Mouse (Mus musculus) thymus, postnatal 4 days (tissue): ENCODE measurements around the gene Ntrk2.

ENCODE experiments used
- DNase-seq: peaks from one replicate; pipeline ENCODE4 v3.0.0; 2021

The Ntrk2 gene

DNA sequence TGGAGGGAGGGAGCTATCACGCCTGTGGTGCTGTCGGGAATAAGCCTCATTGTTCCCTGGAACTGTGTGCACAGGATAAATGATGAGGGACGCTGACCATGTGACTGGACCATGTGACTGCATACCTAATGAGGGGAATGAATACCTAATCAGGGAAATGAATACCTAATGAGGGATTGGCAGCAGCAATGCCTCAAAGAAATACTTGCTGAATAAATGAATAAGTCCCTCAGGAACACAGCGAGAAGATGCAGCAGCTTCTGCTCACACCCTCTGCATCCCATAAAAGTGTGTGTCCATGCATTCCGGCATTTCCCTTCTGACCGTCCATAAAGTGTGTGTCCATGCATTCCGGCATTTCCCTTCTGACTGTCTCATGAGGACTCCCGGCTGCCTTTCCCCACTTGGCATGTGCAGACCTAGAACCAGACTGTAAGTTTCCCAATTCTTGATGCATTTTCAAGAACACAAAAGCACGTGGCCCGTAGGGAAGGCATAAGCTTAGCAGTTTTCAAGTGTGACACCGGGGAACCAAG is 338.0 kb downstream of the Ntrk2 start:
- DNase-seq, result no peak

DNA sequence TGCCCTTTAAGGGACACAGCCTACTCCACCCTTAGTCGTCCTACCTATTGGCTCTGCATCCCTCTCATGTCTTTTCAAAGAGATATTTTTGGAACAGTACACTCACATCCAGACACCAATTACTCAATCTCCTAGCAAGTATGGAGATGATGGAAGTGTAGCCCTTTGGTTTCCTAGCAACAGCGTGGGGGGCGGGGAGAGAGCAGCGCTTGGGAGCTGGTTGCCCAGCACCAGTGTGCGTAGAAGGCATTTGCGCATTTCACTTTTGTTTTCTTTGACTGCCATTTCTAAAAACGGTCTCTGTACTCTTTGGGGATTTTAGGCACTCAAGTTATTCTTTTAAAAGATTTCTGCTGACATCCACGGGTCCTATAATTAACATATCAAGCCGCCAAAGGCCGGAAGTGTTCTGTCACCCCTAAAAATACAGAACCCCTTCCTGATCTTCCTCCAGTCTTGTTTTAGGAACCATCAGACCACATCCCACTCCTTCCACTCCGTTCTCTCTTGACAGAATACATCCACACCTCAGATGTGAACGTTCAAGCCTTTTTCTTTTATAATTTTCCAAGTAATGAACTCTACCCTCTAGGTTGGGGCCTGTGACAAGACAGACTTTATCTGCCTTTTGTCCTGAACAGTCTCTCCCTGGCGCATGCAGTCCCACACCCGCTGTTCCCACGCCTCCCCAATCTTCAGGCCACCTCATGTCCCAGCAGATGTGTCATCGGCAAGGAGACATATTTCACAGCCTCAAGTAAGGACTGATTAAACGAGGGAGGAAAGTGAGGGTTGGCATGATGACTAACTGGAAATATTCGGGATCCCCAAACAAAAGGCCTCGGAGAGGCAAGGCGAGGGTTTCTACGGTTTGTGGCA is 339.5 kb downstream of the Ntrk2 start:
- no peak for DNase-seq

DNA sequence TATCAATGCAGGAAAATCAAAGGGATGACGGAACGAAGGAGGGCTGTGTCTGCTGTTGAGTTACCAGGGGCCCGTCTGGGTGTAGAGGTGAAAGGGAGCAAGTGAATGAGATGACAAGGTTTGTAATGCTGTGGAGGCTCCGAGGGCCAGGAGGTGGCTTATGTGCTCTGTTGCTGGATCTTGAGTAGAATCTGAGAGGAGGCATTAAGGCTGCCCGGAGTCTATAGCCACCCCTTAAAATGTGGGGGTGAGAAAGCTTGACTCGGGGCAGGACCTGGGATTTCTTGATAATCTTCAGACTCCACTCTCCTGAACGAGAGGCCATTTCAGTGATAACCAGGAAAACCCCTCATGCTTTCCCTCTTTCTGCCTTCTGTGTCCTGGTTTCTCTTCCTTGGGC is 340.2 kb downstream of the Ntrk2 start:
- no peak for DNase-seq

DNA sequence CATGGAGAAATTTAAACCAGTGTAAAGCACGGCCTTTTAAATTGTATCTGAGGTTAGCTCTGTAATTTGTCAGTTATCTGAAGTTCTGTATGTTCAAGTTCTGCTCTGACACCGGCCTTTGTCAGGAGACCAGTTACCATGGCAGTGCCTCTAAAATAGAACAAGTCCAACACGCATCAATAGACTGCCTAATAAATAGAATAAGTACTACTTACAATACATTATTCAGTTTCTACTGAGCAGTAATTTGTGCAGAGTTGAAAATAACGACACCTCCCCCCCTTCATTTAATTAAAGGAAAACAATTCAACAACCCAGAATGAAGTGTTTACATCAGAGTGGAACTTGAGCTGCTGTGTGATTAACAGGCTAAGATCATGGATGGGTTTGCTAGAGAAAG is 341.6 kb downstream of the Ntrk2 start:
- no peak for DNase-seq

DNA sequence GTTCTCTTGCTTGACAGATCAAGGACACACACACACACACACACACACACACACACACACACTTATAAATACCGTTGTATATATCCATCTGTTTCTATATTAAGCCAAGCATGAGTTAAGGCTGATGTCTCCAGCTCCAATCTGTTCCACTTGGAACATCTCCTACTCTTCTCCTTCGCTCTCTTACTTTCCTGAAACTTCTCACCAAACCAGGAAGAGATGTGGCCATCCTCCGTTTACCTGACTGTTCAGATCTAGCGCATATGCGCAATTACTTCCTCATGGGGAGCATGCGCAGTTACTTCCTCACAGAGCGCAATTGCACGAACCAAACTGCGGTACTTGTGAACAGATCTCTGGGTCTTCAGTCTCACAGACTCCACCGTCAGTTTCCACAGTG is 342.4 kb downstream of the Ntrk2 start:
- no peak for DNase-seq

DNA sequence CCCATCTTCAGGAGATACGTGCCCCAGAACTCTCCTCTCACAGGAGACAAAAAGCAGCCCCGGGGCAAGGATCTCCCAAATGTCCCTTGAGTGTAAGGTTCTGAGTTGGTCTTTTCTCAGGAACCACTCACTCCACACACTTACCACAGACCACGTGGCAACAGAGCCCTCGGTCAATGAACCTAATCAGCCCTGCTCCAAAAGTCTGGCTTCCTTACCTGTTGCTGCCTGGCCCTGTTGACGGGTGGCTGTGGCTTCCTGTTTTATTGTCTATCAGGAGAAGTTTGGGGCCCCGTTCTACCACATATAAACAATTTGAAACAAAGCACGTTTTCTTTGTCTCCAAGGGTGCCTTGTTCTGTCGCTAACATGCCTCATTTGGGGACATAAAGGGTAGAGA is 357.6 kb downstream of the Ntrk2 start:
- DNase-seq, result no peak

DNA sequence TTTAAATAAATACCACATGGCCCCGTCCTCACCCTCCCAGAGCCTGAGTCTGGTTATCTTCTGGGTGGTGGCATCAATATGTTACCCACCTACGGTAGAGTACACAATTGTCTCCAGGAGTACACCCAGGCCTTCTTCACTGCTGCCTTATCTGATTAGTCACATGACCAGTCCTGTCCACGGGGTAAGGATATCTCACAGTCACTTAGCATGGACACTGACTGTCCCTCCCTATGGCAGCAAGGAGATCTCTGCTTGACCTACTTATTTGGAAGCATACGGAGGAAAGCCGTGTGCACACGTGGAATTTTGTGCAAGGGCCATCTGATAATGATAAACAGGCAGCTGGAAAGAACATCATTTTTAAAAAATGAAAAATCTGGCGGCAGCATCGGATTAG is 367.5 kb downstream of the Ntrk2 start:
- no peak for DNase-seq

DNA sequence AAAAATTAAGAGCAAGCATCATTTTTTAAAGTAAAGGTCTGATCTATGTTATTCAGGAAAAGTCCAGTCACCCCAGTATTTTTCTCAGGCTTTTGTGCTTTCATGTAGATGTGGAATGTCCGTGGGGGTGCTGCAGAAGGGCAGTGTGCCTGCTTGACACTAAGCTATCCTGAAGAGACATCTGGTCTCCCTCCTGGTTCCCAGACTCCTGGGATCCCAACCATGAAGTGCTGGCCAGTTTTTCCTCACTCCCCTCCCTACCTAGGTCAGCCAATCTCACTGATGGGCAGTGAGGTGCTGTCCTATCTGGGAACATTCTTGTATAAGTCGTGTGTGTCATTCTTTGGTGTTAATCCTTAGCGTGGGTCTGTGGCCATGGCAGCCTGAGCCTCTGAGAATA is 369.7 kb downstream of the Ntrk2 start:
- no peak for DNase-seq

DNA sequence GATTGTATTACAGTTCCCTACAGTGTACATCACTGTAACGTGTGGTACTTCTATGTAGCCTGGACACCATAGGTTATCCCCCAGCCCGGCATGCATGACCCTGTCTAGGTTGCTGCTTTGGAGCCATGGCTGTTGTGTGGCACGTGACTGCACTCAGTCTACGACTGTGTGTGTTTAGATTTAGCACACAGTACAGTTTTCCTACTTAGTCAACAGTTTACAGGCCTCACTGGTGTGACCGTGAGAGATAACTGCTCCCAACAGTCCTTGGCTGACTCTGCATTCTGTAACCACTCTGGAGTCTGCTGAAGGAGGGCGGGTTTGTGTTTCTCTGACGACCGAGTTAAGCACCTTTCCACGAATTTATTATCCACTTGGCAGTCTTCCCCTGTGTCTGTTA is 370.1 kb downstream of the Ntrk2 start:
- DNase-seq, result no peak

DNA sequence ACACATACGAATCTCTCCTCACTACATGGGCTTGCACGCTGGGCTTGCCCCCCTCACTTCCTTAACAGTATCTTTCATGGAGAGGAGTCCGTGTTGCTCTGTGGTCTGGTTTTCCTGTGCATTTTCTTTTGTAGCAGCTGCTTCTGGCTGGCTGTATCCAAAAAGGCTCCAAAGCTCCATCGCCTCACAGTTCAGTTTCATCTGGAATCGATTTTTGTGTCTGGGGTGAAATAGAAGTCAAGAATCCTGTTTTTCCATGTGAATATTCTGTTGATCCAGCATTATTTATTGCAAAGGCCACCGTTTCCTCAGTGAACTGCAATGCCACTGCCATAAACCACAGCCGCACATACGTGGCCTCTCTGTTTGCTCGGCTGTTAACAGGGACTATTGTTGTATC is 370.6 kb downstream of the Ntrk2 start:
- DNase-seq, result no peak

DNA sequence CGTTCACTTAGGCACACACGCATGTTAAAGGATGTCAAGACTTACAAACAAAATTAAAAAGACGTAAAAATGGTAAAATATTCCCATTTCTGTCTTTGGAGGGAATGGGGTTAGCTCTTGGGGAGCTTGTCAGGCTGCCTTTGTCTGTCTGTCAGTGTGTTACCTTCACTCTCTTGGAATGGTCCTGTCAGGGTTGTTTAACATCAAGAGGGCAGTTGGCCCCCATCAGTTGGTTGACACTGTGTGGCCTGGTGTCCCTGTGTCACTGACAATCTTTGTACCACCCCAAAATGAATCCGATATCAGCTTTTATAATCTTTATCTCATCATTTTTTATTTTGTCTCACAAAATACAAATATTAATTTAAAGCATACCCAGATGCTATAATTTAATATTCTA is 373.6 kb downstream of the Ntrk2 start:
- no peak for DNase-seq

DNA sequence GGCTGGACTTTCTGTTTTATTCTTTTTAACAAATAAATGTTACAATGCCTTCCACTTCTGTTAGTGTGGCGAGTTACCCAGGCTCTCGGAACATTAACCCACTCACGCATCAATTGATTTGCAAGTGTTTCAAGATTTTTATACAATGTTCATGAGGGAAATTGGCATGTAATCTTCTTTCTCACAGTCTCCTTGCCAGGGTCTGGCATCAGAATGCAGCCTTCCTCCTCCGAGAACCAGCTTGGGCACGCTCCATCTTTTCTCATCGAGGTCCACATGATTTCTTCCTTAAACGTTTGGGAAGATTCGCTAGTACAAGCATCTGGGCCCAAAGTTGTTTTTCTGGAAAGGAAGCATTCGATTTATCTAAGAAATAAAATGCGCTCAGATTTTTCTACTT is 374.4 kb downstream of the Ntrk2 start:
- DNase-seq, result no peak

DNA sequence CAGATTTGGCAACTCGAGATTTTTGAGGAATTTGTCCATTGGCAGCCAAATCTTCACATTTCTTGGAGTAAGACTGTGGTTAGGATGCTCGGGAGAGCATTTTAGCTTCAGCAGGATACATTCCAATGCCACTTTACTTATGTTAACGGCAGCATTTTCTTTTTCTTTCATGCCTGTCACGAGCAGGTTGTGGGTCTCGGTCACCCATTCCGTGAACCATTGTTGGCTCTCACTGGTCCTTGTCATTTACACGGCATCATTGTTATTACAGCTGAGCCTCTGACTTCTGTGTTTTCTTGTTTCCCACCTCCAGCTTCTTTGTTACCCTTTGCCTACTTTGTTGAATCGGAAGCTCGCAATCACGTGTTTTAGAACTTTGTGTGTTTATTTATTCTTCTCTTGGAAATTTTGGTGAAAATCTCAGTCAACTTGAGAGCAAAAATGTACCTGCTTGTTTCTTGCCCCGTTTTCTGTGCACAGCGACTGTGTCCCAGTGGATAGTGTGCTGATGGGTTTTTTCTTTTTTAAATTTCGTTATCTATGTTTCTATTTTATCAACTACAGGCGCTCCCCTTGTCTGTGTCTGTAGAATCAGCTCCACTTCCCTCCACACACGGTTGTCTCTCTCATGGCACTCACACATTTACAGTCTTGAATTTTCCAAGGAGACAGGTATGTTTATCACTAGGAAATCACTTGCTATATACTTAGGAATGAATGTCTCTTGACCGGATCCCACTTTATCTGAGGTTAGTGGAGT is 375.0 kb downstream of the Ntrk2 start:
- no peak for DNase-seq

DNA sequence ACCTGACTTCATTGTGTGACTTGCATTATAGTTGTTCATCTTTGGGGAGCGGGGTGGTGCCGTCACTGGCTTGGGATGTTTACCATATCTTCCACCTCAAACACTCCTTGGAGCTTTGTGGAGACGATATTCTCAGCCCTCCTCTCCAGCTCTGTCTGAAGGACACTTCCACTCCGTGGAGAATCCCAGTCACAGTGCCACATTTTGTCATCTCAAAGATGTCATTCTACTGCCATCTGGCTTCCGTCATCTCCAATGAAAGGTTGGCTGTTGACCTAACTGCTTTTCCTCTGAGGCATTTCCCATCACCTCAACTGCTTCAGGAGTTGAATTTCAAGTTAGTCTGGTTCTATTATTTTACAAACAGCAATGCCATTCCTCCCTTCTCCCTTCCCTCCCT is 376.3 kb downstream of the Ntrk2 start:
- no peak for DNase-seq
